Mouse (Mus musculus) spleen, embryonic (tissue): ENCODE measurements around the gene Zfp846.
"Not testable (repeated sequence)": the region's sequence is repeated elsewhere in the genome, so short reads cannot be mapped to it uniquely, and the experiment has no call there.

Source experiments
- CTCF ChIA-PET: fragments of 350-600 bp; sonication (Branson Sonifier 250); formaldehyde crosslinking; loops from one replicate; lab custom pipeline; 2022; lab: Charles Lee

Zfp846 gene

GRCm38 (mm10) chr9:20581175-20581634 lies at the start of gene Zfp846:
Gene Zfp846 (plus strand): TSS chr9:20581291.
- CTCF ChIA-PET, result no interaction called here

- CTCF ChIA-PET, result no interaction called here
Measured at GRCm38 (mm10) chr9:20534326-20534926, 46.7 kb upstream of the Zfp846 start.

GRCm38 (mm10) chr9:20536598-20536997 lies 44.5 kb upstream of the Zfp846 start:
- CTCF ChIA-PET, result no interaction called here

GRCm38 (mm10) chr9:20543496-20543895 lies 37.6 kb upstream of the Zfp846 start:
- CTCF ChIA-PET, result no interaction called here

- CTCF ChIA-PET, result no interaction called here
Measured at GRCm38 (mm10) chr9:20544070-20544821, 36.8 kb upstream of the Zfp846 start.

GRCm38 (mm10) chr9:20545151-20545550 lies 35.9 kb upstream of the Zfp846 start:
- CTCF ChIA-PET, result no interaction called here

- CTCF ChIA-PET, result no interaction called here
Measured at GRCm38 (mm10) chr9:20551781-20552275, 29.3 kb upstream of the Zfp846 start.

GRCm38 (mm10) chr9:20552698-20553097 lies 28.4 kb upstream of the Zfp846 start:
- CTCF ChIA-PET, result no interaction called here

- CTCF ChIA-PET, result no interaction called here
Measured at GRCm38 (mm10) chr9:20562177-20562576, 18.9 kb upstream of the Zfp846 start.

- CTCF ChIA-PET, result not testable (repeated sequence)
Measured at GRCm38 (mm10) chr9:20565326-20566030, 15.6 kb upstream of the Zfp846 start.

GRCm38 (mm10) chr9:20571060-20571459 lies 10.0 kb upstream of the Zfp846 start:
- CTCF ChIA-PET, result no interaction called here

- CTCF ChIA-PET, result no interaction called here
Measured at GRCm38 (mm10) chr9:20576591-20576990, 4.5 kb upstream of the Zfp846 start.

- CTCF ChIA-PET, result no interaction called here
Measured at GRCm38 (mm10) chr9:20601270-20601669, 20.2 kb downstream of the Zfp846 start.

GRCm38 (mm10) chr9:20606269-20606668 lies 25.2 kb downstream of the Zfp846 start:
- CTCF ChIA-PET, result no interaction called here

GRCm38 (mm10) chr9:20607100-20607974 lies 26.2 kb downstream of the Zfp846 start:
- CTCF ChIA-PET, result no interaction called here

GRCm38 (mm10) chr9:20609831-20610464 lies 28.9 kb downstream of the Zfp846 start:
- CTCF ChIA-PET, result no interaction called here

- CTCF ChIA-PET, result no interaction called here
Measured at GRCm38 (mm10) chr9:20611976-20612375, 30.9 kb downstream of the Zfp846 start.

- CTCF ChIA-PET, result no interaction called here
Measured at GRCm38 (mm10) chr9:20616685-20617084, 35.6 kb downstream of the Zfp846 start.

- CTCF ChIA-PET, result no interaction called here
Measured at GRCm38 (mm10) chr9:20631332-20631731, 50.2 kb downstream of the Zfp846 start.

GRCm38 (mm10) chr9:20635676-20636075 lies 54.6 kb downstream of the Zfp846 start:
- CTCF ChIA-PET, result not testable (repeated sequence)

- CTCF ChIA-PET, result interaction anchor here (0.7 kb wide), 1 partner anchor 1518 kb away, joined by 3 read pairs; no protein-coding TSS in a partner anchor
Measured at GRCm38 (mm10) chr9:20636256-20636655, 55.2 kb downstream of the Zfp846 start.
